Mouse (Mus musculus) forebrain, embryonic 12.5 days (tissue): ENCODE measurements around the gene Ppp2r3a. TPM values are rescaled to one million over a fixed set of nuclear protein-coding genes. Genes with fewer than 3 reads are reported as not detected.

Experiments used
- ATAC-seq: fragments of 200-750 bp; cut with Nextera tagmentation; 2 replicates; pipeline ENCODE4 v1.8.0; 2017; ENCODE audit warnings: moderate TSS enrichment; ENCODE audit not compliant: low FRiP score
- H3K27ac ChIP-seq: fragments of 300-500 bp; sonication (generic); 2 replicates; pipeline ENCODE4 v1.5.1; 2016; ENCODE audit warnings: mild to moderate bottlenecking
- H3K27me3 ChIP-seq: fragments of 300-500 bp; sonication (generic); 2 replicates; pipeline ENCODE4 v1.6.1; 2016; ENCODE audit warnings: mild to moderate bottlenecking
- H3K36me3 ChIP-seq: fragments of 300-500 bp; sonication (generic); replicated peaks from 2 replicates; pipeline ENCODE4 v1.6.1; 2016; ENCODE audit warnings: mild to moderate bottlenecking
- H3K4me1 ChIP-seq: fragments of 300-500 bp; sonication (generic); 2 replicates; pipeline ENCODE4 v1.6.1; 2016
- H3K4me2 ChIP-seq: fragments of 300-500 bp; sonication (generic); 2 replicates; pipeline ENCODE4 v1.6.1; 2016; ENCODE audit warnings: mild to moderate bottlenecking, moderate library complexity
- H3K4me3 ChIP-seq: fragments of 300-500 bp; sonication (generic); replicated peaks from 2 replicates; pipeline ENCODE4 v1.5.1; 2016; ENCODE audit warnings: mild to moderate bottlenecking
- H3K9ac ChIP-seq: fragments of 300-500 bp; sonication (generic); 2 replicates; pipeline ENCODE4 v1.6.1; 2016; ENCODE audit warnings: mild to moderate bottlenecking
- H3K9me3 ChIP-seq: fragments of 300-500 bp; sonication (generic); 2 replicates; pipeline ENCODE4 v1.6.1; 2016
- WGBS: fragments of 180-500 bp; shearing (Covaris S2); methylation state at CpG from one replicate; pipeline ENCODE4 v1.1.7; 2016; 5-methylcytosine and 5-hydroxymethylcytosine counted together
- polyA plus RNA-seq: library from polyadenylated mRNA; unstranded; fragments of >200 nt; fragmentation: Nextera tagmentation; extraction: Ambion mirVana; gene quantifications from 2 replicates; pipeline ENCODE4 v1.2.1, GENCODE M21; 2016

The Ppp2r3a gene
- polyA plus RNA-seq, 1 experiment from 2014 or later: 18.9 TPM

DNA sequence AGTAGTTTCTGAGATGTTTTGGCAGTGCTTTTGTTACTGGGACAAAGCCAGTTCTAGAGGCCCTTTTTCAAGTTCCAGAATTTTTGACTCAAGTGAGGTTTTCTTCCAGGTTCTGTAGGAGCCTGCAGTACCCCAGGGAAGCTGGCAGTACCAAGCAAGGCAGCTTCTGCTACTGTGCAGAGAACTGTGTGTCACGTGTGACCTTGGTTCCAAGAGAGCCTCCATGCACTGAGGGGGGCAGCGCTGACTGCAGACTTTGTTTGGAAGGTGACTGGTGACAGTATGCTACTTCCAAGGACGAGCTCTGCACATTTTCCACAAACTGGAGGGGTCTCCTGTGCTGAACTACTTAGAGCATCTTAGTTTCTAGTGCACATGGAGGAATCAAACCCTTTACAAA, 144.2 kb downstream of the Ppp2r3a start:
- no peak for ATAC-seq
- Histone ChIP-seq H3K9ac (no peak overlapping the region), H3K9me3 (no peaks in the 10 kb centered on the region), H3K4me3 (no peak overlapping the region), H3K36me3 (peaks cover 21% of the 10 kb centered on the region), H3K27ac (no peak overlapping the region), H3K27me3 (no peaks in the 10 kb centered on the region), H3K4me2 (no peak overlapping the region), H3K4me1 (no peaks in the 10 kb centered on the region)
- WGBS: 86% methylated on average over 3 of the region's 3 CpGs

DNA sequence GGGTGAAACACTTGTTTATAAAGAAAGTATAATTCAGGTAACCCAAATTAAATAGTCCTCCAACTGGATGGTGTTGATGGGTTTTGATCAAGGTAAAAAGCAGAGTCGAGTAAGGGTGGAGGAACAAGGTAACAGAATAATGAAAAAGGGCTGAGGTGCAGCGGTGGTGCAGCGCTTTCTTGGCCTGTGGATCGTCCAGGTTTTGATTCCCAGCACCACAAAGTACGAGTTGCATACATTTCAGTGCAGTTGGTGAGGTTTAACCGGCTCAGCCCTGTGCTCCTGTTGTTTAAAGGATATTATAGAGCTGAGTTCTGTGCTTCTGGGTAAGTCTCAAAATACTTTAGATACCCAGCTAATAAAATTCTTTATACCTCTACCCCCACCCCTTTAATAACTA, 145.9 kb downstream of the Ppp2r3a start:
- Histone ChIP-seq H3K27ac (no peak overlapping the region), H3K4me3 (no peak overlapping the region), H3K9me3 (no peaks in the 10 kb centered on the region), H3K4me2 (no peak overlapping the region), H3K36me3 (peaks cover 31% of the 10 kb centered on the region), H3K4me1 (no peaks in the 10 kb centered on the region), H3K27me3 (no peaks in the 10 kb centered on the region), H3K9ac (no peak overlapping the region)
- no peak for ATAC-seq
- WGBS: 92% methylated on average over 6 of the region's 6 CpGs

DNA sequence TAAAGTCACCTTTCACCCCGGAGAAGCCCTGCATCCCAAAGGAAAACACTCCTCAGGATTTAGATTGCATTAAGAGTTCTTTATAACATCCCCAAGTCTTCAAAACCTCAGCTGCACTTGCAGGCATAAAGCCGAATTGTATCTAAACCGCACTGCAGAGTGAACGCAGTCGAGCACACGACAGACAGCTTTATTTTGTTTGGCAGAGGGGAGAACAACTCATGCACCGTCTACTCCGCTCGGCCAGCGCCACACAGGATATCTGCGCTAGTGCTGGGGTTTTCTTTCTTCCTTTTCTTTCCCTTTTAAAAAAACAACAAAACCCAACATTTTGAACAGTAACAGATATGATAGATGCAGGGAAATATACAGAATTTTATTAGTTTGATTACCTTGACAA, 146.7 kb downstream of the Ppp2r3a start:
- Histone ChIP-seq H3K27ac (no peak overlapping the region), H3K4me1 (no peaks in the 10 kb centered on the region), H3K9me3 (no peaks in the 10 kb centered on the region), H3K9ac (no peak overlapping the region), H3K36me3 (peaks cover 35% of the 10 kb centered on the region), H3K4me3 (no peak overlapping the region), H3K27me3 (no peaks in the 10 kb centered on the region), H3K4me2 (no peak overlapping the region)
- WGBS: 87% methylated on average over 11 of the region's 11 CpGs
- ATAC-seq: no peak

DNA sequence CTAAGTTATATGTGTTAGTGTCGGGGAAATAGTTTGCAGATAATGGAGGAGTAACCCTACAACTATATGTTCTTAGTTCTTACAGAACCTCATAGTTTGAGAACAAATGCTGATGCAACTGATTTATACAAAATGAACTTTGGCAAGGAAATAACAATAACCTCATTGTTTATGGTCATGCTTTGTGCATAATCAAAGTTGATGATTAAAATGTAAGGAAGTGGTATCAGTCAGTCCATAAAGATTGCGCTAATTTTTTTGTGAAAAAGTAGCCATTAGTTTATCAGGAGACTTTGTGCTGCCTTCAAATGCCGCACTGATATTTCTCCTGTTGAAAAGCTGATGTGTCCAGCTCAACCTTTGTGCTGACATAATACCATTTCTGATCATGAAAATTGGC, 149.3 kb downstream of the Ppp2r3a start:
- H3K4me1 ChIP-seq: no peaks in the 10 kb centered on the region
- peaks cover 4% of the 10 kb centered on the region; the same call in 1 of the 2 replicates for H3K9me3 ChIP-seq
- H3K4me2 ChIP-seq: no peak overlapping the region
- WGBS: 92% methylated on average over 3 of the region's 3 CpGs
- H3K36me3 ChIP-seq: peaks cover 37% of the 10 kb centered on the region
- H3K27ac ChIP-seq: no peak overlapping the region
- no peak overlapping the region for H3K4me3 ChIP-seq
- H3K27me3 ChIP-seq: no peaks in the 10 kb centered on the region
- no peak for ATAC-seq
- no peak overlapping the region for H3K9ac ChIP-seq

DNA sequence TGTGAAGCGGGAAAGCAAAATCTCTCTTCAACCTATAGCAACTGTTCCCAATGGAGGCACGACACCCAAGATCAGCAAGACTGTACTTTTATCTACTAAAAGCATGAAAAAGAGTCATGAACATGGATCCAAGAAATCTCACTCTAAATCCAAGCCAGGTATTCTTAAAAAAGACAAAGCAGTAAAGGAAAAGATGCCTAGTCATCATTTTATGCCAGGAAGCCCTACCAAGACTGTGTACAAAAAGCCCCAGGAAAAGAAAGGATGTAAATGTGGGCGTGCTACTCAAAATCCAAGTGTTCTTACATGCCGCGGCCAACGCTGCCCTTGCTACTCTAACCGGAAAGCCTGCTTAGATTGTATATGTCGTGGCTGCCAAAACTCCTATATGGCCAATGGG, 150.0 kb downstream of the Ppp2r3a start:
- H3K36me3 ChIP-seq: peaks cover 30% of the 10 kb centered on the region

DNA sequence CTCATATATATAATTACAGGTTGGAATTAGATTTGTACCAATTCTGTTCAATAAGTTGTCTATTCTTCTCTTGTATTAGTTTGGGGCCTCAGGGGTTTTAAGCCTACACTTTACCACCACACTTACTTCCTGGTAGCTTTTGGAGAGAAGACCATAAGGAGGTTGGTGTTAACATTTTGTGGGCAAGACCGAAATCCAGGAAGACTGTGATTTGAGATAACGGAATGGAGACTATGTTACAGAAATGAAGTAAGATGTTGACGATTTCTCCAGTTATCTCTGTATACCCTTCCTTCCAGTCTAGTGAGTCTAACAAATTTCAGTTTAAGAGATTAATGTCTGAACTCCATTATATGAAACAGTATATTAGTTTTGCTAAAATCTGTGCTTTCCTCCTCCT, 151.4 kb downstream of the Ppp2r3a start:
- Histone ChIP-seq H3K4me2 (no peak overlapping the region), H3K4me1 (no peaks in the 10 kb centered on the region), H3K9ac (no peak overlapping the region), H3K27ac (no peak overlapping the region), H3K9me3 (peaks cover 5% of the 10 kb centered on the region; the same call in 1 of the 2 replicates), H3K4me3 (no peak overlapping the region), H3K36me3 (peaks cover 25% of the 10 kb centered on the region), H3K27me3 (no peaks in the 10 kb centered on the region)
- WGBS: 98% methylated on average over 3 of the region's 3 CpGs
- no peak for ATAC-seq

More for the DNA sequence above, 150.0 kb downstream of the Ppp2r3a start:
- no peaks in the 10 kb centered on the region for H3K4me1 ChIP-seq
- no peak overlapping the region for H3K4me3 ChIP-seq
- H3K4me2 ChIP-seq: no peak overlapping the region
- no peak overlapping the region for H3K27ac ChIP-seq
- 96% methylated on average over 8 of the region's 8 CpGs for WGBS
- H3K9me3 ChIP-seq: peaks cover 5% of the 10 kb centered on the region; the same call in 1 of the 2 replicates
- no peak for ATAC-seq
- no peaks in the 10 kb centered on the region for H3K27me3 ChIP-seq
- H3K9ac ChIP-seq: no peak overlapping the region

DNA sequence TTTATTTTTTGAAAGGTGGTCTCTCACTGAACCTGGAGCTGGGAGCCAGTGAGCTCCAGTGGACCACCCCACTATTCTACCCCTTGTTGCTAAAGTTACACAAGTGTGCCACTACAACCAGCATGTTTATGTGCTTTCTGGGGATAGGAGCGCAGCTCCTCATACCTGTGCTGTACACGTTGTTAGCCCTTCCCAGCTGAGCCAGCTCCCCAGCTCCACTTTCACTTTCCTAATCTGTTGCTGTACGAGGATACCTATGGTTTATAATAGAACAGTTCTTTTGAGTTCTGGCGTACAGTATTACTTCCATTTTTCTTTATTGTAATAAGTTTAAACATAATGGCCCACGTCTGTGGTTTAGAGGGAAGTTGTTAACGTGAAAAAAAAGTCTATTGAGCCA, 152.2 kb downstream of the Ppp2r3a start:
- no peak overlapping the region for H3K9ac ChIP-seq
- H3K4me1 ChIP-seq: no peaks in the 10 kb centered on the region
- H3K4me3 ChIP-seq: no peak overlapping the region
- no peak overlapping the region for H3K27ac ChIP-seq
- WGBS: 91% methylated on average over 6 of the region's 6 CpGs
- no peak for ATAC-seq
- H3K27me3 ChIP-seq: no peaks in the 10 kb centered on the region
- peaks cover 5% of the 10 kb centered on the region; the same call in 1 of the 2 replicates for H3K9me3 ChIP-seq
- peaks cover 25% of the 10 kb centered on the region for H3K36me3 ChIP-seq
- H3K4me2 ChIP-seq: no peak overlapping the region

DNA sequence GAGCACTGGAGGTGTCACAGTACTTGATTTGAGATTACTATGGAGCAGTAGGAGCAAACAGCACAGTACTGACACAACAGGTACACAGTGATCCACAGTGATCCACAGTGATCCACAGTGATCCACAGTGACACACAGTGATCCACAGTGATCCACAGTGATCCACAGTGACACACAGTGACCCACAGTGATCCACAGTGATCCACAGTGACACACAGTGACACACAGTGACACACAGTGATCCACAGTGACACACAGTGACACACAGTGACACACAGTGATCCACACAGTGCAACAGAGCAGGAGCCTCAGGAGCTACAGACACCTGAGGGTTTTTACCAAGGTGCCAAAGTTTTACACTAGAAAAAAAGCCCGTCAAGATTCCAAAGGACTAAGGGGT, 154.1 kb downstream of the Ppp2r3a start:
- Histone ChIP-seq H3K4me2 (no peak overlapping the region), H3K9ac (no peak overlapping the region), H3K4me3 (no peak overlapping the region), H3K9me3 (peaks cover 7% of the 10 kb centered on the region), H3K27me3 (no peaks in the 10 kb centered on the region), H3K4me1 (no peaks in the 10 kb centered on the region), H3K36me3 (peaks cover 22% of the 10 kb centered on the region), H3K27ac (no peak overlapping the region)
- ATAC-seq: no peak
- 76% methylated on average over 1 of the region's 1 CpGs for WGBS

DNA sequence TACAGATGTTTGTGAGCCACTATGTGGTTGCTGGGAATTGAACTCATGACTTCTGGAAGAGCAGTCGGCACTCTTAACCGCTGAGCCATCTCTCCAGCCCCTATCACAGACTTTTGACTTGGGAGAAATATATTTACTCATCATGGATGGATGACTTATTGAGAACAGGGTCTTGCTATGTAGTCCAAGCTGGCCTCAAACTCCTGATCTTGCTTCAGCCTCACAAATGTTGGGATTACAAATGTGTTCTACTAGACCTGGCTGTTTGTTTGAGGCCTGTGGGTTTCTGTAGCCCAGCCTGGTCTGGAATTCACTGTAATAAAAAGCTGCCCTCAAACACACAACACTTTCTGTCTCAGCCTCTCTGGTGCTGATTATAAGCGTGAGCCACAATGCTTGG, 155.1 kb downstream of the Ppp2r3a start:
- no peak overlapping the region for H3K4me3 ChIP-seq
- H3K27ac ChIP-seq: no peak overlapping the region
- no peaks in the 10 kb centered on the region for H3K4me1 ChIP-seq
- no peaks in the 10 kb centered on the region for H3K27me3 ChIP-seq
- H3K9me3 ChIP-seq: peaks cover 11% of the 10 kb centered on the region
- no peak overlapping the region for H3K9ac ChIP-seq
- H3K4me2 ChIP-seq: no peak overlapping the region
- no peak for ATAC-seq
- WGBS: 96% methylated on average over 3 of the region's 3 CpGs
- peaks cover 16% of the 10 kb centered on the region for H3K36me3 ChIP-seq

DNA sequence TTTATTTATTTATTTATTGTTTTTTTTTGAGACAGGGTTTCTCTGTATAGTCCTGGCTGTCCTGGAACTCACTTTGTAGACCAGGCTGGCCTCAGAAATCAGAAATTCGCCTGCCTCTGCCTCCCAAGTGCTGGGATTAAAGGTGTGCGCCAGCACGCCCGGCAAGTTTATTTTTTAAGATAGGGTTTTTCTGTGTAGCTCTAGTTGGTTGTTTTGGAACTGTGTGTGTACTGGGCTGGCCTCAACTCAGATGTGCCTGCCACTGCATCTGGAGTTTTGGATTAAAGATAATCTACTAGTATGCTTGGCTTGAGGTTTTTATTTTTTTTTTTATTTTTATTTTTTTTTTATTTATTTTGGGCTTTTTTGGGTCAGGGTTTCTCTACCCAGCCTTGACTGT, 156.2 kb downstream of the Ppp2r3a start:
- 95% methylated on average over 4 of the region's 4 CpGs for WGBS
- no peak overlapping the region for H3K4me3 ChIP-seq
- peaks cover 11% of the 10 kb centered on the region for H3K9me3 ChIP-seq
- no peak overlapping the region for H3K9ac ChIP-seq
- H3K27me3 ChIP-seq: no peaks in the 10 kb centered on the region
- H3K4me2 ChIP-seq: no peak overlapping the region
- H3K27ac ChIP-seq: no peak overlapping the region
- H3K4me1 ChIP-seq: no peaks in the 10 kb centered on the region
- no peak for ATAC-seq
- H3K36me3 ChIP-seq: peaks cover 6% of the 10 kb centered on the region; the same call in 1 of the 2 replicates

DNA sequence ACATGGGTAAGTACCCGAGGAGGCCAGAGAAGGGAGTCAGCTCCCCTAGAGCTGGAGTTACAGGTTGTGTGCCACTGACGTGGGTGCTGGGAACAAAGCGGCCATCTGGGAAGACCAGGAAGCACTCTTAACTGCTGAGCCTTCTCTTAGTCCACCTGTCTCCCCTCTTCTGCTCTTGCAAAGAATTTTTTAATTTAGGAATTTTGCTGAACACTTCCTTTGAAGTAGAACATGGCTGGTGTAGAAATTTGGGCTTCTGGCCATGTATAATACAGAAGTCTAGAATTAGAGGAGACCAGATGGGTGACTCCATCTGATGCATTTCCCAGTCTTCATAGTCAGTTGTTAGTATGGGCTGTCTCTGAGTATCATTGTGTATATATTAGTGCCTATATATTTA, 167.9 kb downstream of the Ppp2r3a start:
- H3K9me3 ChIP-seq: no peaks in the 10 kb centered on the region
- H3K4me2 ChIP-seq: no peak overlapping the region
- no peak overlapping the region for H3K9ac ChIP-seq
- peaks cover 15% of the 10 kb centered on the region for H3K4me1 ChIP-seq
- H3K36me3 ChIP-seq: peaks cover 3% of the 10 kb centered on the region; the same call in 1 of the 2 replicates
- no peaks in the 10 kb centered on the region for H3K27me3 ChIP-seq
- 96% methylated on average over 3 of the region's 3 CpGs for WGBS
- no peak overlapping the region for H3K27ac ChIP-seq
- ATAC-seq: no peak
- H3K4me3 ChIP-seq: no peak overlapping the region

DNA sequence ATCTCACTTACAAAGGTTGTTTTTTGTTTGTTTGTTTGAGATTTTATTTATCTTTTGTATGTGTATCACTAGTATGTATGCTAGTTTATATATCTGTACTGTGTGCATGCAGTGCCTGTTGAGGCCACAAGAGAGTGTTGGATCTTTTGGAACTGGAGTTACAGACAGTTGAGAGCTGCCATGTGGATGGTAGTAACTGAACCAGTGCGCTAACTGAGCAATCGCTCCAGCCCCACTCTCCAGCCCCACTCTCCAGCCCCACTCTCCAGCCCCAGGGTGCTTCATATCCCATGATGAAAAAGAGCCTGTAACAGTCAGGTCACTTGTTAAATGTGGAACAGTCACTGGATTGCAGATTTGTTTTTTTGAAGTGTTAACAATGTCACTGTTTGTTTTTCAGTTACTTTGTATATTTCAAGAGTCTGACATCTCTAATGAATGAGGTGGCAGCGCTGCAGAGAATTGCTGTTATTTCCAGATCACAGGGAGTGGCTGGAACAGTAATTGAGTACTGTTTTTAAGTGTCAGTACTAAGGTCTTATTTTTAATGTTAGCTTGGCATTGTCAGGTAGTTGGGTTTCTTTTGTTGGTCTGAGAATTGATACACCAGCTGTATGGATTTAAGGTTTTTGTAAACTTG, 171.4 kb downstream of the Ppp2r3a start:
- Histone ChIP-seq H3K4me2 (no peak overlapping the region), H3K27me3 (no peaks in the 10 kb centered on the region), H3K9me3 (no peaks in the 10 kb centered on the region), H3K27ac (no peak overlapping the region), H3K36me3 (peaks cover 3% of the 10 kb centered on the region; the same call in 1 of the 2 replicates), H3K4me1 (peaks cover 33% of the 10 kb centered on the region), H3K9ac (no peak overlapping the region), H3K4me3 (no peak overlapping the region)
- 76% methylated on average over 3 of the region's 3 CpGs for whole genome bisulfite sequencing
- no peak for ATAC-seq

DNA sequence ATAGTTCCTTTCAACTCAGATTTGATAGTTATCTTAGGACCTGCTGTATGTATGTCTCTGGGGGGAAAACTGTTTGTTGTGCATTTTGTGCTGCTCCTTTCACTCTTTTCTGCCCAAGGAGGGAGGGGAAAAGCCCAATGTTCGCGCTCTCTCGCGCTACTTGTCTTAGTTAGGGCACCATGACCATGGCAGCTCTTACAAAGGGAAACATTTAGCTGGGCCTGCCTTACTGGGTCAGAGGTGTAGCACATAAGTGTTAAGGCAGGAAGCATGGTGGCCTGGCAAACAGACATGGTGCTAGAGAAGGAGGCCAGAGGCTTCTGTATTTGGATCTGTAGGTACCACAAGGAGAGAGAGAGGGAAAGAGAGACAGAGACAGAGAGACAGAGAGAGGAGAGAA, 173.0 kb downstream of the Ppp2r3a start:
- Histone ChIP-seq H3K4me1 (peaks cover 33% of the 10 kb centered on the region), H3K27ac (no peak overlapping the region), H3K4me3 (peak overlapping the region; percentile 18), H3K27me3 (no peaks in the 10 kb centered on the region), H3K9me3 (no peaks in the 10 kb centered on the region), H3K4me2 (peak overlapping the region; percentile 46), H3K36me3 (peaks cover 2% of the 10 kb centered on the region; the same call in 1 of the 2 replicates), H3K9ac (no peak overlapping the region; the same call in 1 of the 2 replicates)
- no peak for ATAC-seq
- WGBS: 80% methylated on average over 4 of the region's 4 CpGs
